Mouse (Mus musculus) layer of hippocampus, postnatal 10 days (tissue): ENCODE results near the gene Slc23a2. TPM values are rescaled to one million over a fixed set of nuclear protein-coding genes. Genes with fewer than 3 reads are reported as not detected.
A peak's percentile ranks its signal among the peaks of the same experiment; 100 is the strongest.

Source experiments
- DNase-seq, 2 experiments: peaks; one replicate each; pipeline ENCODE4 v3.0.0; 2021; ENCODE audit warnings: low spot score in 2 of 2
- long read RNA-seq: library from polyadenylated mRNA; stranded (forward); transcript quantifications from one replicate; pipeline ENCODE4 v2.0.0, GENCODE M21; 2023
- total RNA-seq, 2 experiments: library from RNA; stranded (reverse); gene quantifications; 2 replicates each; pipeline ENCODE4 v1.2.3; 2021

Gene Slc23a2
- 10 to 100 TPM; 78.4 to 79.9 TPM for total RNA-seq
- long read RNA-seq, partial matches to known transcripts = 2 of 12 reads
- long read RNA-seq, other reads (novel, unspliced or antisense) = 10 of 12 reads

DNA sequence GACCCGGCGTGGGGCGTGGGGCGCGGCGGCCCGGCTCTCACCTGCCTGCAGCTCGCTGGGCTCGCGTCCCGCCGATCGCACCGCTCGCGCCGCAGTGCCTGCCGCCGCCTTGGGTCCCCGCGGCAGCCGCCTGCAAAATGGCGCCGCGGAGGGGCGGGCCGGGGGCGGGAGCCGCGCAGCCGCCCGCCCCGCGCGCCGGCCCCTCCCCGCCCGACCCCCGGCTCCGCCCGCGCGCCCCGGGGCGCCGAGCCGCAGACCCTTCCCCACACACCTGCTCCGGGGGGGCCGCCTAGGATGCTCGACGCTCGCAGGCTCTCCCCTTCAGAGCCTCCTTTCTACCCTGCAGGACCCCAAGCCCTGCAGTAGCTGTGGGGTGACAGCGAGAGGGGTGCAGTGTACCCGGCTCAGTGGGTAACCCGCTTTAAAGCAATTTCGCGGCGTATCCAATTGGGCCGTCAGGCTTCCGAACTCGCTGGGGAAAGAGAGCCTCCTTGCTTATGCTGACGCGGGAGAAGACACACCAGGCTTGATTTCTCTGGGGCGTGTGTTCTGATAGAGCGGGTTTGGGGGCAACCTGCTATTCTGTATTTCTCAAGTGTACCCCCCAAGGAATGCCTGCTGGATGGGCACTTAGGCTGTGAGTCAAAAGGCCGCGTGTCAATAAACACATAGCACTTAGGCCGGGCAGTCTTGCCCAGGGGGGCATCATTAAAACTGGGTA, at the start of gene Slc23a2:
Gene Slc23a2, minus strand, starts transcription at position 138 of the 721 bp plus-strand sequence.
- peak; percentile 56 to 65 for DNase-seq

DNA sequence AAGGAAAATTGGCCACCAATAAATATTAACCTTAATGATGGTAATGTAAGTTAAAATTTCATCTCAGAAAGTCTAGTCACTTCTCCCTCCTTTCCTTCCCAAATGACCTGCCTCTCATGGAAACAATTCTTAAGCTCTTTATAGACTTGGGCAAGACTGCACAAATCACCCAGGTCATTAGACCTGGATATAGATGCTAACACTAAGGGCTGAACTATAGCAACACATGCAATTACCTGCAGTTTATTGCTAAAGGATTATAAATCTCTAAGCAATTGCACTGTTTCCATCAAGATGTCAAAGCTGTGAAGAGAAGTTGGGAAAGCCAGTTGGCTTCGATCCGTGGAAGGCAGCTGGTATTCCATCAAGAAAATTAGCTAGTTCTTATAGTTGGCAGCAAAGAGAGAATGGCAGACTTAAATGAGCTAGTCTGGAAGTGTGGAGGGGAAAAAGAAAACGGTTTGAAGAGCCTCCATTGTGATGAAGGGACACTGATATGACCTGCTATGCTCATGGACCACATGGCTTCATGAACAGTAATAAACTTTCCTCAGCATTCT, 45.8 kb upstream of the Slc23a2 start:
- DNase-seq = no peak

- no peak for DNase-seq
These were observed 39.0 kb upstream of the Slc23a2 start for GRCm38 (mm10) chr2:132183874-132184273.

GRCm38 (mm10) chr2:132180463-132181205, 35.7 kb upstream of the Slc23a2 start:
- no peak for DNase-seq

- no peak for DNase-seq
These were observed 34.5 kb upstream of the Slc23a2 start for GRCm38 (mm10) chr2:132179371-132179770.

DNA sequence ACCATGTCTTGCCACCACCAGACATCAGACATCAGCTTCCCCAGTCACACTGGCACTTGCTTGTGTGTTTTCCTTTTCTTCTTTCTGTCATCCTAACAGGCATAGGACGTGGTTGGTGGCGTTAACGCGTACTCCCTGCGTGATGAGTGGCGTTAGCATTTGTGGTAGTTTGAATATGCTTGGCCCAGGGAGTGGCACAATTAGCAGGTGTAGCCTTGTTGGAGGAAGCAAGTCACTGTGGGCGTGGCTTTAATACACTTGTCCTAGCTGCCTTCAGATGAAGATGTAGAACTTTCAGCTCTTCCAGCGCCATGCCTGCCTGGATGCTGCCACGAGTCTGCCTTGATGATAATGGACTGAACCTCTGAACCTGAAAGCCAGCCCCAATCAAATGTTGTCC, 32.5 kb upstream of the Slc23a2 start:
- no peak for DNase-seq

GRCm38 (mm10) chr2:132176289-132176848, 31.5 kb upstream of the Slc23a2 start:
- no peak for DNase-seq

DNA sequence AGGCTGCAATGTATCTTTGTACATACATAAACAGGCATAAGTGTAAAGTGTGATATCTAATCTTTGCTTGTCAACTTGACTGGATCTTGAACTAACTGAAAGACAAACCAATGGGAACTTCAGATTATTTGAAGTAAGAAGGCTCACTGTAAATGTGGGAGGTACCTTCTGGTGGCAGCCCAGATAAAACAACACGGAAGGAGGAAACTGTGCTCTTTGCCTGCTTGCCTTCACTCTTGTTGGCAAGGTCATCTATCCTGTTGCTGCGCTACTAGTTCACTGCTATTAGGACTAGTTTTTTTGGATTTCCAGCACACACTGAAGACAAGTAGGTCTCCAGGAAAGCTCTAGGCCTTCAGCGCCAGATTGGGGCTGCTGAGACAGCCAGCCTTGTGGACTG, 29.1 kb upstream of the Slc23a2 start:
- no peak for DNase-seq

DNA sequence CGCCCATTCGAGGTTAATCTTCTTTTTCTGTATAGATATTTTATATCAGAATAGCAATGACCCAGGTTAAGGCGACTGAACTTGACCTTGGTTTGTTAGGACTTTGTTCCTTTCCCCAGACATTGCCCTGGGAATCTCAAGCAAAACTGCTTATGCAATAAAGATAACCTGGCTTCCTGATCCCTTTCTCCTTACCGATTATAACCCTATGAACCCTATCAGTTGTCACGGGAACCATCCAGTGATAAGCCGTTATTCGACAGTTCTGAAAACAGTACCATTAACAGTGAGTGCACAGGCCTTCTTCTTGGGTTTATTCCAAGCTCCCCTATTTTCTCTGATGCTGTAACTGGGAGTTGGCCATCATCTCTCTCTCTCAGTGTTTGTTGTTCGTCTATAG, 27.0 kb upstream of the Slc23a2 start:
- DNase-seq = no peak

GRCm38 (mm10) chr2:132169150-132169549, 24.2 kb upstream of the Slc23a2 start:
- no peak for DNase-seq

GRCm38 (mm10) chr2:132163626-132164025, 18.7 kb upstream of the Slc23a2 start:
- no peak for DNase-seq

DNA sequence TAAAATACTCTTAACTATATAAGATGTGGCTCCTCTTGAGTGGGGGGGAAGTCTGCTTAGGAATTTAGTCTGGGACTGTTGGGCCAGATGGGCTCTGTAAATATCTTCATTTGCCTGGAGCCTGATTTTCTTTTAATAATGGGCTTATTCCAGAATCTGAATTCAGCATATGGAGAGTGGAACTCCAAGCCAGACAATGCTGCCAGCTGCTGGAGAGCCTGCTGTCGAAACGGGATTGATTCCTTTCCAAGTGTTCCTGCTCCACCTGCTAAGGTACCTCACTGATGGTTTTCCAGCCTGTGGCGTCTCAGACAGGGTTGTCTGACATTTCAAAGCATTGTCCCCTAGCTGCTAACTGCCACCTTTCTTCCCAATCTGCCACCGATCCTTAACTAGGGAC, 12.6 kb upstream of the Slc23a2 start:
- DNase-seq = peak; percentile 41 to 49

DNA sequence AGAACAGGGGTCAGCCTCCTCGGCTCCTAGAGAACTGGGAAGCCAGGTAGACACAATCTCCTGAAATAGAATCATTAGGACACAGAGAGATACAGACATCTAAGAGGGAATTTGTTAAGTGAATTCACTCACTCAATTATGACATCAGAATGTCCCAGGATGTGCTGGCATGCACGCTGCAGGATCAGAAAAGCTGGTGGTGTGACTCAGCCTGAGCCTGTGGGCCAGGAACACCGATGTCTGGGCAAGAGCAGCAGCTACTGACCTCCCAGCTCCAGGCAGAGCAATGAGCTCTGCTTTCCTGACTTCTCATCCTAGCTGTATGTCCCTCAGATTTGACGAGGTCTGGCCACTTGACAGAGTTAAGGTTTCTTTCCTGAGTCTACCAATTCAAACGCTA, 7.8 kb upstream of the Slc23a2 start:
- no peak for DNase-seq

DNA sequence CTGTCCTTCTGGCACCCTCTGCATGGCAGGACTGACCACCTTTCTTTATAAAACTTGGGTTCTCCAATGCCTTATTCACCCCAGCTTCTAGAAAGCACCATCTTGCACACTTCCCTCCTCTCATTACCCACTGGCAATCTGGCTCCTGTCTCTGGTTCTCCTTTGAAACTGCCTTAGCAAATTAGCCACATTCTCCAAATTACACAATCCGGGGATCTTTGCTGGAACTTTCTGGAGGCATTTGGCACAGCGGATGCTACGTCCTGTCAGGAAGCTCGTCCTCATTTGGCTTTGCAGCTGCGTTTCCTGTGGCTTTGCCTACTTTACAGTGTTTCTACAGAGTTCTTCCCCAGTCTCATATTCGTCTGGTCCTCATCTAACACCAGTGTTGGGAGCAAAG, 6.7 kb upstream of the Slc23a2 start:
- DNase-seq = no peak

DNA sequence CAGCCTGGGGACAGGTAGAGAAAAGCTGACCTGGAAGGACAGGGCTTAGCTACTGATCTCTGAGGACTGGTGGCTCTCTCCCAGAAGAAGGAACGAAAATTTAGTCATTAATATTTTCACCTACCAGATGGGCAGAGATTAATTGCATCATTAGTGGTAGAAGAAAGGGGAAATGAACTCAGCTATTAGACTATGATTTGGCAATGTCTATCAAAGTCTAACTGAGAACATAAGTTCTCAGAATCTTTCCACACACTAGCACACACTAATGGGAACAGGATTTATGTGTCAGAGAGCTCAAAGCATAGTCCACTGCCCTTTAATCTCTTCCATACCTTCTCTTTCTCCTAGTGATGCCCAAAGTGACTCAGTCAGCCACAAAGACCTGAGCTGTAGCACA, 6.0 kb upstream of the Slc23a2 start:
- DNase-seq = no peak

GRCm38 (mm10) chr2:132146502-132146901, 1.6 kb upstream of the Slc23a2 start:
- DNase-seq = no peak

GRCm38 (mm10) chr2:132143943-132144927, 673 bp downstream of the Slc23a2 start:
- peak; percentile 30 to 47 for DNase-seq

- no peak for DNase-seq
These were observed 2.3 kb downstream of the Slc23a2 start for GRCm38 (mm10) chr2:132142606-132143005.

- no peak for DNase-seq
These were observed 4.4 kb downstream of the Slc23a2 start for GRCm38 (mm10) chr2:132140536-132140935.

DNA sequence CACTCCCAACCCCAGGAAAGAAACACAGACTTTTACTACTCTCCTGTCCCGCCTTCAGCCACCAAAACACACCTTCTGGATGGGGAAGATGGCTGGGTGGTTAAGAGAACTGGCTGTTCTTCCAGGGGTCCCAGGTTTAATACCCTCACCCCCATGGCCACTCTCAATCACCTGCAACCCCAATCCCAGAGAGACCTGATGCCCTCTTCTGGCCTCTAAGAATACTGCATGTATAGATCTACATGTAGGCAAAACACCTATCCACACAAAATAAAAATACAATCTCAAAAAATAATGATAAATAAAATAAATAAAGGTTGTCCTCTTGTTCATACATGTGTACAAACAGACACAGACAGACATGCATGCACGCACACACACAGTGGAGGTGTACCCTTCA, 5.8 kb downstream of the Slc23a2 start:
- DNase-seq = no peak
